Mouse (Mus musculus): ENCODE data around the gene Ero1lb.
A peak's percentile ranks its signal among the peaks of the same experiment; 100 is the strongest.
"Not testable (repeated sequence)": the region's sequence is repeated elsewhere in the genome, so short reads cannot be mapped to it uniquely, and the experiment has no call there.

Gene Ero1lb

GRCm38 (mm10) chr13:12574979-12575536, 9.4 kb downstream of the Ero1lb start:
- no peak for DNase-seq (ENCODE audit: low read depth, low spot score)

GRCm38 (mm10) chr13:12578145-12578544, 12.5 kb downstream of the Ero1lb start:
- no peak for DNase-seq (ENCODE audit: low read depth, low spot score)

- no peak for DNase-seq (ENCODE audit: low read depth, low spot score)
Measured at GRCm38 (mm10) chr13:12589003-12589402, 23.3 kb downstream of the Ero1lb start.

GRCm38 (mm10) chr13:12597075-12597474, 31.4 kb downstream of the Ero1lb start:
- not testable (repeated sequence) for DNase-seq (ENCODE audit: low read depth, low spot score)

GRCm38 (mm10) chr13:12610206-12610605, 44.5 kb downstream of the Ero1lb start:
- DNase-seq (ENCODE audit: low read depth, low spot score) = not testable (repeated sequence)

- DNase-seq (ENCODE audit: low read depth, low spot score) = not testable (repeated sequence)
Measured at GRCm38 (mm10) chr13:12614026-12614425, 48.4 kb downstream of the Ero1lb start.

GRCm38 (mm10) chr13:12614591-12614990, 48.9 kb downstream of the Ero1lb start:
- not testable (repeated sequence) for DNase-seq (ENCODE audit: low read depth, low spot score)

GRCm38 (mm10) chr13:12615014-12615413, 49.3 kb downstream of the Ero1lb start:
- not testable (repeated sequence) for DNase-seq (ENCODE audit: low read depth, low spot score)

GRCm38 (mm10) chr13:12616489-12616888, 50.8 kb downstream of the Ero1lb start:
- DNase-seq (ENCODE audit: low read depth, low spot score) = not testable (repeated sequence)

- not testable (repeated sequence) for DNase-seq (ENCODE audit: low read depth, low spot score)
Measured at GRCm38 (mm10) chr13:12619808-12620207, 54.1 kb downstream of the Ero1lb start.

GRCm38 (mm10) chr13:12626061-12626460, 60.4 kb downstream of the Ero1lb start:
- DNase-seq (ENCODE audit: low read depth, low spot score) = not testable (repeated sequence)

- DNase-seq (ENCODE audit: low read depth, low spot score) = not testable (repeated sequence)
Measured at GRCm38 (mm10) chr13:12627746-12628145, 62.1 kb downstream of the Ero1lb start.

GRCm38 (mm10) chr13:12628181-12628580, 62.5 kb downstream of the Ero1lb start:
- DNase-seq (ENCODE audit: low read depth, low spot score) = not testable (repeated sequence)

GRCm38 (mm10) chr13:12630252-12630651, 64.6 kb downstream of the Ero1lb start:
- DNase-seq (ENCODE audit: low read depth, low spot score) = not testable (repeated sequence)

GRCm38 (mm10) chr13:12634941-12635588, 69.4 kb downstream of the Ero1lb start:
- DNase-seq (ENCODE audit: low read depth, low spot score) = not testable (repeated sequence)

- DNase-seq (ENCODE audit: low read depth, low spot score) = not testable (repeated sequence)
Measured at GRCm38 (mm10) chr13:12642795-12643194, 77.1 kb downstream of the Ero1lb start.

- DNase-seq (ENCODE audit: low read depth, low spot score) = not testable (repeated sequence)
Measured at GRCm38 (mm10) chr13:12646676-12647075, 81.0 kb downstream of the Ero1lb start.

- DNase-seq (ENCODE audit: low read depth, low spot score) = peak; percentile 16
Measured at GRCm38 (mm10) chr13:12650020-12650876, 84.6 kb downstream of the Ero1lb start.

- DNase-seq (ENCODE audit: low read depth, low spot score) = peak; percentile 5
Measured at GRCm38 (mm10) chr13:12650877-12651176, 85.2 kb downstream of the Ero1lb start.

Data from telencephalon, adult 2 months (tissue).